Mouse (Mus musculus) stomach, postnatal 0 days (tissue): Measurements from ENCODE around the gene Pkd1. TPM values are rescaled to one million over a fixed set of nuclear protein-coding genes. Genes with fewer than 3 reads are reported as not detected.

ENCODE experiments used
- ATAC-seq: fragments of 200-750 bp; cut with Nextera tagmentation; 2 replicates; pipeline ENCODE4 v1.8.0; 2017; ENCODE audit not compliant: low FRiP score, low TSS enrichment
- DNase-seq: peaks from one replicate; pipeline ENCODE4 v3.0.0-alpha.2; 2016; ENCODE audit warnings: low spot score
- H3K27ac ChIP-seq: fragments of 300-500 bp; sonication (generic); replicated peaks from 2 replicates; pipeline ENCODE4 v1.5.1; 2014; ENCODE audit warnings: mild to moderate bottlenecking, control low read depth
- H3K27me3 ChIP-seq: fragments of 300-500 bp; sonication (generic); 2 replicates; pipeline ENCODE4 v1.6.1; 2014; ENCODE audit warnings: low read length; ENCODE audit not compliant: control insufficient read depth, insufficient read depth
- H3K36me3 ChIP-seq: fragments of 300-500 bp; sonication (generic); 2 replicates; pipeline ENCODE4 v1.6.1; 2014; ENCODE audit warnings: low read length, mixed read lengths; ENCODE audit not compliant: control insufficient read depth, insufficient read depth
- H3K4me1 ChIP-seq: fragments of 300-500 bp; sonication (generic); replicated peaks from 2 replicates; pipeline ENCODE4 v1.6.1; 2014; ENCODE audit warnings: antibody characterized with exemption; ENCODE audit not compliant: control insufficient read depth, insufficient read depth
- H3K4me2 ChIP-seq: fragments of 300-500 bp; sonication (generic); replicated peaks from 2 replicates; pipeline ENCODE4 v1.6.1; 2014; ENCODE audit warnings: low read depth, mild to moderate bottlenecking, control low read depth, moderate library complexity
- H3K4me3 ChIP-seq: fragments of 300-500 bp; sonication (generic); 2 replicates; pipeline ENCODE4 v1.5.1; 2014; ENCODE audit warnings: low read depth, low read length, control low read depth
- H3K9ac ChIP-seq: fragments of 300-500 bp; sonication (generic); 2 replicates; pipeline ENCODE4 v1.6.1; 2014; ENCODE audit warnings: mild to moderate bottlenecking, low read length, control low read depth, mixed read lengths
- H3K9me3 ChIP-seq: fragments of 300-500 bp; sonication (generic); 2 replicates; pipeline ENCODE4 v1.6.1; 2016; ENCODE audit warnings: low read length; ENCODE audit not compliant: control insufficient read depth
- CTCF ChIP-seq: IDR thresholded peaks from 2 replicates; pipeline ENCODE4 v1.5.1; 2016; ENCODE audit warnings: antibody characterized with exemption, low read depth, mild to moderate bottlenecking, moderate library complexity
- EP300 ChIP-seq: optimal IDR thresholded peaks from 2 replicates; pipeline ENCODE3; 2016; ENCODE audit warnings: antibody characterized with exemption
- WGBS: fragments of 180-500 bp; shearing (Covaris S2); extraction: QIAGEN DNeasy Blood & Tissue Kit; methylation state at CpG from one replicate; pipeline ENCODE4 v1.1.7; 2014; 5-methylcytosine and 5-hydroxymethylcytosine counted together
- polyA plus RNA-seq: library from polyadenylated mRNA; unstranded; fragments of >200 nt; fragmentation: Nextera tagmentation; extraction: Ambion mirVana; gene quantifications from 2 replicates; pipeline ENCODE4 v1.2.1, GENCODE M21; 2015

The Pkd1 gene
- polyA plus RNA-seq, 1 experiment from 2014 or later = 12.3 TPM

- 30% methylated on average over 5 of the region's 5 CpGs for WGBS
- no peak for DNase-seq
- Histone ChIP-seq H3K36me3 (peaks cover 3% of the 10 kb centered on the region; the same call in 1 of the 2 replicates), H3K4me3 (peak overlapping the region; percentile 42; the same call in 1 of the 2 replicates), H3K27me3 (no peaks in the 10 kb centered on the region), H3K4me2 (peak overlapping the region; percentile 62), H3K27ac (peak overlapping the region; percentile 18; the same call in 1 of the 2 replicates), H3K4me1 (peaks cover 13% of the 10 kb centered on the region), H3K9ac (peak overlapping the region; percentile 64), H3K9me3 (no peaks in the 10 kb centered on the region)
- no peak for ATAC-seq
- TF ChIP-seq EP300 = no peak
- TF ChIP-seq CTCF = no peak
Observed at GRCm38 (mm10) chr17:24529883-24530282, 19.8 kb upstream of the Pkd1 start.

- Histone ChIP-seq H3K4me2 (peak overlapping the region; percentile 62), H3K36me3 (peaks cover 3% of the 10 kb centered on the region; the same call in 1 of the 2 replicates), H3K4me1 (peaks cover 12% of the 10 kb centered on the region), H3K9ac (peak overlapping the region; percentile 64; the same call in 1 of the 2 replicates), H3K27ac (no peak overlapping the region), H3K4me3 (no peak overlapping the region), H3K9me3 (no peaks in the 10 kb centered on the region), H3K27me3 (no peaks in the 10 kb centered on the region)
- WGBS = 41% methylated on average over 8 of the region's 8 CpGs
- DNase-seq = no peak
- no peak for ATAC-seq
- no peak for TF ChIP-seq EP300
- TF ChIP-seq CTCF = peak; percentile 67
Observed at GRCm38 (mm10) chr17:24530361-24531050, 19.1 kb upstream of the Pkd1 start.

- no peak overlapping the region for H3K4me2 ChIP-seq
- H3K36me3 ChIP-seq = peaks cover 3% of the 10 kb centered on the region; the same call in 1 of the 2 replicates
- no peak overlapping the region for H3K9ac ChIP-seq
- H3K4me3 ChIP-seq = no peak overlapping the region
- no peak for DNase-seq
- H3K9me3 ChIP-seq = no peaks in the 10 kb centered on the region
- H3K4me1 ChIP-seq = peaks cover 10% of the 10 kb centered on the region
- H3K27ac ChIP-seq = no peak overlapping the region
- 69% methylated on average over 3 of the region's 3 CpGs for WGBS
- TF ChIP-seq CTCF (no peak), EP300 (no peak)
- H3K27me3 ChIP-seq = no peaks in the 10 kb centered on the region
- ATAC-seq = no peak
Observed at GRCm38 (mm10) chr17:24531064-24531463, 18.6 kb upstream of the Pkd1 start.

- DNase-seq = no peak
- Histone ChIP-seq H3K9ac (no peak overlapping the region), H3K27me3 (no peaks in the 10 kb centered on the region), H3K9me3 (no peaks in the 10 kb centered on the region), H3K4me3 (no peak overlapping the region), H3K36me3 (peaks cover 3% of the 10 kb centered on the region; the same call in 1 of the 2 replicates), H3K4me2 (no peak overlapping the region), H3K4me1 (peaks cover 10% of the 10 kb centered on the region), H3K27ac (no peak overlapping the region)
- 82% methylated on average over 7 of the region's 7 CpGs for WGBS
- TF ChIP-seq EP300 (no peak), CTCF (no peak)
- no peak for ATAC-seq
Observed at GRCm38 (mm10) chr17:24532045-24532444, 17.6 kb upstream of the Pkd1 start.

- peak overlapping the region; percentile 33 for H3K4me3 ChIP-seq
- ATAC-seq = peak; percentile 81
- DNase-seq = peak; percentile 91
- peak overlapping the region; percentile 50 for H3K9ac ChIP-seq
- peak overlapping the region; percentile 68 for H3K4me2 ChIP-seq
- 12% methylated on average over 51 of the region's 53 CpGs for WGBS
- H3K36me3 ChIP-seq = peaks cover 3% of the 10 kb centered on the region; the same call in 1 of the 2 replicates
- peaks cover 10% of the 10 kb centered on the region for H3K4me1 ChIP-seq
- no peak overlapping the region for H3K27ac ChIP-seq
- no peaks in the 10 kb centered on the region for H3K9me3 ChIP-seq
- H3K27me3 ChIP-seq = no peaks in the 10 kb centered on the region
- TF ChIP-seq EP300 = no peak
- TF ChIP-seq CTCF = peak; percentile 52
Observed at GRCm38 (mm10) chr17:24533099-24533992, 16.3 kb upstream of the Pkd1 start.
